Mouse (Mus musculus): Measurements from ENCODE around the gene Mrpl54. TPM values are rescaled to one million over a fixed set of nuclear protein-coding genes. Genes with fewer than 3 reads are reported as not detected.

The Mrpl54 gene
- polyA plus RNA-seq, 1 experiment from 2014 or later, result 234 TPM

- H3K27me3 ChIP-seq (ENCODE audit: low read depth, poor library complexity, severe bottlenecking), result peaks cover 52% of the 10 kb centered on the region
- DNase-seq (ENCODE audit: low spot score), result no peak
- H3K27ac ChIP-seq, result no peak within 1 kb of the TSS
- 76% methylated on average over 9 of the region's 9 CpGs for WGBS
- peak within 1 kb of the TSS; percentile 83 for H3K4me3 ChIP-seq
- no peaks in the 10 kb centered on the region for H3K9me3 ChIP-seq (replicated peaks)
- H3K4me1 ChIP-seq, result peaks cover 28% of the 10 kb centered on the region
- peaks cover 18% of the 10 kb centered on the region for H3K36me3 ChIP-seq
Observed at GRCm38 (mm10) chr10:81291511-81292104, 24.9 kb upstream of the Mrpl54 start, which contains the start of gene Tjp3. Gene Tjp3, minus strand, starts transcription at chr10:81291581.

- H3K27ac ChIP-seq, result no peak overlapping the region
- H3K4me1 ChIP-seq, result peaks cover 34% of the 10 kb centered on the region
- H3K27me3 ChIP-seq (ENCODE audit: low read depth, poor library complexity, severe bottlenecking), result peaks cover 59% of the 10 kb centered on the region
- no peaks in the 10 kb centered on the region for H3K9me3 ChIP-seq (replicated peaks)
- DNase-seq (ENCODE audit: low spot score), result no peak
- H3K36me3 ChIP-seq, result peaks cover 11% of the 10 kb centered on the region
- 13% methylated on average over 24 of the region's 24 CpGs for WGBS
- no peak overlapping the region for H3K4me3 ChIP-seq
Observed at GRCm38 (mm10) chr10:81290698-81291460, 24.1 kb upstream of the Mrpl54 start.

GRCm38 (mm10) chr10:81289811-81290210, 23.1 kb upstream of the Mrpl54 start:
- DNase-seq (ENCODE audit: low spot score), result no peak
- Histone ChIP-seq H3K27me3 (ENCODE audit: low read depth, poor library complexity, severe bottlenecking) (peaks cover 69% of the 10 kb centered on the region), H3K4me3 (no peak overlapping the region), H3K27ac (no peak overlapping the region), H3K9me3 (replicated peaks) (no peaks in the 10 kb centered on the region), H3K36me3 (no peaks in the 10 kb centered on the region), H3K4me1 (peaks cover 35% of the 10 kb centered on the region)
- 61% methylated on average over 14 of the region's 14 CpGs for WGBS

- H3K27me3 ChIP-seq (ENCODE audit: low read depth, poor library complexity, severe bottlenecking), result peaks cover 75% of the 10 kb centered on the region
- 4% methylated on average over 7 of the region's 7 CpGs for WGBS
- no peaks in the 10 kb centered on the region for H3K9me3 ChIP-seq (replicated peaks)
- no peaks in the 10 kb centered on the region for H3K36me3 ChIP-seq
- peaks cover 33% of the 10 kb centered on the region for H3K4me1 ChIP-seq
- H3K27ac ChIP-seq, result no peak overlapping the region
- H3K4me3 ChIP-seq, result no peak overlapping the region
- DNase-seq (ENCODE audit: low spot score), result peak; percentile 83
Observed at GRCm38 (mm10) chr10:81289278-81289677, 22.5 kb upstream of the Mrpl54 start.

- 30% methylated on average over 6 of the region's 6 CpGs for WGBS
- Histone ChIP-seq H3K27me3 (ENCODE audit: low read depth, poor library complexity, severe bottlenecking) (peaks cover 81% of the 10 kb centered on the region), H3K9me3 (replicated peaks) (no peaks in the 10 kb centered on the region), H3K27ac (no peak overlapping the region), H3K36me3 (no peaks in the 10 kb centered on the region), H3K4me3 (no peak overlapping the region), H3K4me1 (peaks cover 29% of the 10 kb centered on the region)
- DNase-seq (ENCODE audit: low spot score), result no peak
Observed at GRCm38 (mm10) chr10:81288601-81289000, 21.9 kb upstream of the Mrpl54 start.

- 52% methylated on average over 8 of the region's 8 CpGs for WGBS
- H3K4me1 ChIP-seq, result peaks cover 26% of the 10 kb centered on the region
- H3K27ac ChIP-seq, result no peak overlapping the region
- peak; percentile 71 for DNase-seq (ENCODE audit: low spot score)
- H3K4me3 ChIP-seq, result no peak overlapping the region
- H3K9me3 ChIP-seq (replicated peaks), result no peaks in the 10 kb centered on the region
- peaks cover 91% of the 10 kb centered on the region for H3K27me3 ChIP-seq (ENCODE audit: low read depth, poor library complexity, severe bottlenecking)
- no peaks in the 10 kb centered on the region for H3K36me3 ChIP-seq
Observed at GRCm38 (mm10) chr10:81287513-81288157, 20.9 kb upstream of the Mrpl54 start.

- Histone ChIP-seq H3K4me3 (no peak overlapping the region), H3K4me1 (peaks cover 26% of the 10 kb centered on the region), H3K9me3 (replicated peaks) (no peaks in the 10 kb centered on the region), H3K36me3 (no peaks in the 10 kb centered on the region), H3K27ac (no peak overlapping the region), H3K27me3 (ENCODE audit: low read depth, poor library complexity, severe bottlenecking) (peaks cover 92% of the 10 kb centered on the region)
- DNase-seq (ENCODE audit: low spot score), result no peak
- 28% methylated on average over 6 of the region's 6 CpGs for WGBS
Observed at GRCm38 (mm10) chr10:81286586-81286985, 19.9 kb upstream of the Mrpl54 start.

GRCm38 (mm10) chr10:81285694-81286450, 19.1 kb upstream of the Mrpl54 start:
- Histone ChIP-seq H3K27ac (peak overlapping the region; percentile 64), H3K36me3 (no peaks in the 10 kb centered on the region), H3K4me3 (peak overlapping the region; percentile 49), H3K4me1 (peaks cover 24% of the 10 kb centered on the region), H3K9me3 (replicated peaks) (no peaks in the 10 kb centered on the region), H3K27me3 (ENCODE audit: low read depth, poor library complexity, severe bottlenecking) (peaks cover 92% of the 10 kb centered on the region)
- peak; percentile 98 for DNase-seq (ENCODE audit: low spot score)
- 3% methylated on average over 54 of the region's 54 CpGs for WGBS

GRCm38 (mm10) chr10:81284719-81285118, 18.0 kb upstream of the Mrpl54 start:
- no peaks in the 10 kb centered on the region for H3K9me3 ChIP-seq (replicated peaks)
- H3K4me3 ChIP-seq, result 0 out of 2 replicates have a peak overlapping the region, but pooled peaks have one; percentile 49
- no peak for DNase-seq (ENCODE audit: low spot score)
- peaks cover 92% of the 10 kb centered on the region for H3K27me3 ChIP-seq (ENCODE audit: low read depth, poor library complexity, severe bottlenecking)
- H3K27ac ChIP-seq, result no peak overlapping the region
- H3K36me3 ChIP-seq, result no peaks in the 10 kb centered on the region
- 9% methylated on average over 17 of the region's 17 CpGs for WGBS
- H3K4me1 ChIP-seq, result peaks cover 25% of the 10 kb centered on the region

- no peak for DNase-seq (ENCODE audit: low spot score)
- H3K4me3 ChIP-seq, result 0 out of 2 replicates have a peak overlapping the region, but pooled peaks have one; percentile 49
- H3K27ac ChIP-seq, result no peak overlapping the region
- H3K9me3 ChIP-seq (replicated peaks), result no peaks in the 10 kb centered on the region
- H3K36me3 ChIP-seq, result no peaks in the 10 kb centered on the region
- peaks cover 91% of the 10 kb centered on the region for H3K27me3 ChIP-seq (ENCODE audit: low read depth, poor library complexity, severe bottlenecking)
- 44% methylated on average over 6 of the region's 6 CpGs for WGBS
- peaks cover 30% of the 10 kb centered on the region for H3K4me1 ChIP-seq
Observed at GRCm38 (mm10) chr10:81284189-81284588, 17.5 kb upstream of the Mrpl54 start.

- Histone ChIP-seq H3K27ac (peak overlapping the region; percentile 4; the same call in 1 of the 2 replicates), H3K36me3 (peaks cover 6% of the 10 kb centered on the region; the same call in 1 of the 2 replicates), H3K4me1 (peaks cover 20% of the 10 kb centered on the region), H3K9me3 (replicated peaks) (no peaks in the 10 kb centered on the region), H3K27me3 (ENCODE audit: low read depth, poor library complexity, severe bottlenecking) (peaks cover 60% of the 10 kb centered on the region), H3K4me3 (peak overlapping the region; percentile 14; the same call in 1 of the 2 replicates)
- WGBS, result 33% methylated on average over 10 of the region's 10 CpGs
- DNase-seq (ENCODE audit: low spot score), result no peak
Observed at GRCm38 (mm10) chr10:81279496-81279895, 12.8 kb upstream of the Mrpl54 start.

- no peak overlapping the region for H3K27ac ChIP-seq
- no peak for DNase-seq (ENCODE audit: low spot score)
- peaks cover 24% of the 10 kb centered on the region for H3K36me3 ChIP-seq
- no peaks in the 10 kb centered on the region for H3K9me3 ChIP-seq (replicated peaks)
- peaks cover 15% of the 10 kb centered on the region for H3K4me1 ChIP-seq
- 72% methylated on average over 22 of the region's 22 CpGs for WGBS
- peaks cover 42% of the 10 kb centered on the region for H3K27me3 ChIP-seq (ENCODE audit: low read depth, poor library complexity, severe bottlenecking)
- no peak overlapping the region for H3K4me3 ChIP-seq
Observed at GRCm38 (mm10) chr10:81277676-81278075, 10.9 kb upstream of the Mrpl54 start.
